Mouse (Mus musculus): Measurements from ENCODE around the gene Hgd.

- TF ChIP-seq POLR2A (IDR thresholded peaks at IDR 0.05; ENCODE audit: low read depth, low read length): no peak
- no peak for TF ChIP-seq CTCF (IDR thresholded peaks at IDR 0.05; ENCODE audit: extremely low read depth, insufficient read depth, insufficient read length, insufficient replicate concordance)
These were observed 37.7 kb downstream of the Hgd start for GRCm38 (mm10) chr16:37617695-37618094.

All from spleen, adult 2 months (tissue).